Mouse (Mus musculus) embryonic stem cell, embryonic (primary cell): ENCODE results near the gene Nr5a1.

Experiments used
- CTCF ChIA-PET, 4 experiments: fragments of 300-600 bp in 2 of 4; fragments of 350-600 bp in 2 of 4; sonication (Branson Sonifier 250); formaldehyde crosslinking; loops; one replicate each; lab custom pipeline; 2022; ENCODE audit warnings: inconsistent platforms in 2 of 4; lab: Charles Lee
- POLR2A ChIA-PET, 4 experiments: fragments of 300-600 bp in 2 of 4; fragments of 350-600 bp in 2 of 4; sonication (Branson Sonifier 250); formaldehyde crosslinking; loops; one replicate each; lab custom pipeline; 2022; ENCODE audit warnings: antibody characterized with exemption in 4 of 4, inconsistent platforms in 1 of 4; lab: Charles Lee

Gene Nr5a1

DNA sequence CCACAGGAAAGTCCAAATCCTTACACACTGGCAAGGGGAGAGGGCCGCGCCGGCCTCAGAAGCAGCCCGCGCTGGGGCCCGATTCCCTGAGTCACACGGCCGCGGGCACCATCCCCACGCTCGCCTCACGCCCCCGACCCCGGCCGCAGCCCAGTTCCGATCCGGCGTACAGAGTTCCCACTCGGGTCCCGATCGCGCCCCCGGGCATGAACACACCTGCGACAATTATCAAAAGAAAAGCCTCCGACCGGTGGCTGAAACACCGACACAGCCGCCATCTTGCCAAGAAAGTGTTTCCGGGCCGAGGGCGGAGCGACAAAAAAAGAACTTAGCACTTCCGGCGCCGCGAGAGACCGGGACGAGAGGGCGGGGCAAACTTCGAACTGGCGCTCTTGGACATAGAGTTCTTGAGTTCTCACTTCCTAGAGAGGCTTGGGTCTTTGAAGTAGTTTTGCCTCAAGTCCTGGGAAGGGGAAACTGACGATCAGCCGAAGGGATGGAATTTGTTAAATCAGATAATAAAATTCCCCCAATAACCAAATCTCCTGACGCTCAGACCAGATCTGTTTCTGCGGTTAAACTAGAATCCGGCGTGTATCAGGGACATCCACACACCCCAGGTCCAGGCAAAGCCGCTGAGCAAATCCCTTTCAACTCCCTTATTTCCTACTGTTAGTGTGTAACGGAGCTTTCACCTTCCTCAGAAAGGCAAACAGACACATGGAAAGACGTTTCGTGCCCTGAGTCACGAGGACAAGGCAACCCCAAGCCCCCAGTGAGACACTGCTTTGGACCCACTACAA, 70.5 kb downstream of the Nr5a1 start, which contains the start of gene Psmb7:
Gene Psmb7, minus strand, starts transcription at position 463 of the 803 bp plus-strand sequence.
- CTCF ChIA-PET = no interaction called here
- POLR2A ChIA-PET = interaction anchor here in 2 of 4 experiments (0.5 to 1.5 kb wide), 8 partner anchors 22 to 708 kb away, joined by 3 to 12 read pairs (median 3); no protein-coding TSS in a partner anchor
